Mouse (Mus musculus): ENCODE results near the gene Mfrp.

Gene Mfrp

DNA sequence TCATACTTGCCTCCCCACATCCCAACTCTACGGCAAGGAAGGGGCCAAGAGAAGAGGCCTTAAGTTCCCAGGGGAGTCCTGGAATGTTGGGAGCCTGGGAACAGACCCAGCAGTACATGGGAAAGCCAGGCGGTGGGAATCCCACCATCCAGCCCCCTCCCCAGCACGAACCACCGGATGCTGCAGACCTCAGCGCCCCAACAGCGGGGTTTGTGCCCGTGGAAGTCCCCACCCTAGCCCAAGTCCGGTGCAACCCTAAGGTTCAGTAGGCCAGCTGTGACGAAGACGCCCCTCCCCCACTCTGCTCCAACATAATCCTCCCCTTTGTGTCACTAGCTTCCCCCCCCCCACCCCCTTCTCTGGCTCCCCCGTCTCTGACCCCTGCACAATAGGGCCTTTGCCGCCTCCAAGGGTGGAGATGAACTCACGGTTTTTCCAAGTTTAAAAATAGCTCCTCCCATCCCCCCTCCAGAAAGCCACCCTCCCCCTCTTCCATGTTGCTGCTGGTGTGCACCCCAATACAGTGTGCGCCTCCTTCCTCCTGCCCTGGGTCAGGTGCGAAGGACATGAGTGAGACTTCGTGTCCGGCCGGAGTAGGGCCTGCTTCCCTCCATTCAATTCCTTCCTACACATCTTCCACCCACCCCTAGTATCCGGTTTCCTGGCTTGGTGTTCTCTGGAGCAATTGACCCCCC, 29.2 kb downstream of the Mfrp start:
- DNase-seq (ENCODE audit: low read depth) = no peak

- DNase-seq (ENCODE audit: low read depth) = no peak
These were observed 29.7 kb downstream of the Mfrp start for GRCm38 (mm10) chr9:44131276-44131590.

DNA sequence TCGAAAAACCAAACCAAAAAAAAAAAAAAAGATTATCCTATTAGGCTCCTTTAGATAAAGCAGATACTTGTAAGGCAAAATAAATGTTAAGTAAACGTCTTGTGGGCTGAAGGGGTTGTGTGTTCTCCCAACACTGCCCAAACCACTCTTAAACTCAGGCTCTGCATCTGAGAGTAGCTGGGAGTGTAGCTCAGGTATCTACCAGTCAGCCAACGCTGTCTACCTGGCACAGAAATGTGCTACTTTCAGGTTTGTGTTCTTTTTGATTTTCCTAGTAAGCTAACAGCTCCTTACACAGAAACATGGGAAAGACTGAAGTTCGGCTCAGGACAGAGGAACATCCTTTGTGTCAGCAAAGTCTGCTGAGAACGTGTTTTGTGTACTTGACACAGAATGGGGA, 30.7 kb downstream of the Mfrp start:
- DNase-seq (ENCODE audit: low read depth) = no peak

DNA sequence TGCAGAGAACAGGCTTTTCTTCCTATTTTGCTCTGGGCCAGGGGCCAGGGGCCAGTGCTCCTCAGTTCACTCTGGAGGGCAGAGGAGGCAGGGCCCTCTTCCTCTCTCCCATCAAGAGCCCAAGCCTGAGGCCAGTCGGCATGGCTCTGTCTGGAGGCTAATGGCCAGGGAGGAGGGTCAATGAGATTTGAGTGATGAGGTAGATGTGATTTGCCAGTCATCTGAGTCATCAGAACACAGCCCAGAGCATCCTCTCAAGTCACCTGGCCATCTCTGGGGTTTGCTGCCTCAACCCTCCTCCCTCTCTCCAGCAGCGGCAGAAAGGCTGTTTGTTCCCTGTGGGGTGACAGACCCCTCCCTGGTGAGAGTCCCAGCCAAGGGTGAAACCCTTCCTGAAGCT, 31.8 kb downstream of the Mfrp start:
- DNase-seq (ENCODE audit: low read depth) = no peak

DNA sequence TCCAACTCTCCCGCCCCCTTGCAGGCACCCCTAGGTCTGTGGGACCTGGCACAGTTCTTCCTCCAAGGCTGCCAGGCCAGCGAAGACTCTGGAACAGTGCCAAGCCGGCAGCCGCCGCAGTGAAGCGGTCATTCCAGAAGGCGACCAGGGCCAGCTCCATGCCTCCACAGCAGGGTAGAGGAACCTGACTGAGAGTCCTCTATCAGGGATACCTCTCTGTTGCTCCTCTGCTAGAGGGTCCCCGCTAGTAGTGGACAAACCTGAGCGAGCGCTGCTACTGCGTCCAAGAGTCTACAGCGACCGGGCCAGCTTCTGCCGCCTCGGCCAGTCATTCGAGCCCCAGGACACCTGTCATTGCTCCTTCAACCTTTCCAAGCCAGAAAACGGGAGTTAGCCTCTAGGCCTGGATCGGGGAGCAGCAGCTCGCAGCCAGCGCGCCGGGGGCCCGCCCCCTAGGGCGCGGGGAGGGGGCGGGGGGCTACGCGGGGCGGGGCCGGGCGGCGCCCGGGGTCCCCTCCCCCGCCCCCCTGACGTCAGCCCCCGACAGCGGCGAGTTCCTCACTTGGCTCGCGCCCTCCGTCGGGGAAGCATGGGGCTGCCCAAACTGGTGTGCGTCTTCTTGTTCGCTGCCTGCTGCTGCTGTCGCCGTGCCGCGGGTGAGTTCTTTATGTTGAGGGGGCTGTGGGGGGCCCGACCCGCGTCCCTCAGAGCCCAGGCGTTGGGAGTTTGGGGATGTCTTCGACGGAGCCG, 32.7 kb downstream of the Mfrp start, which contains the start of gene Mcam:
Gene Mcam (plus strand): TSS at position 369 of the 750 bp plus-strand sequence.
- DNase-seq (ENCODE audit: low read depth) = peak; percentile 53

DNA sequence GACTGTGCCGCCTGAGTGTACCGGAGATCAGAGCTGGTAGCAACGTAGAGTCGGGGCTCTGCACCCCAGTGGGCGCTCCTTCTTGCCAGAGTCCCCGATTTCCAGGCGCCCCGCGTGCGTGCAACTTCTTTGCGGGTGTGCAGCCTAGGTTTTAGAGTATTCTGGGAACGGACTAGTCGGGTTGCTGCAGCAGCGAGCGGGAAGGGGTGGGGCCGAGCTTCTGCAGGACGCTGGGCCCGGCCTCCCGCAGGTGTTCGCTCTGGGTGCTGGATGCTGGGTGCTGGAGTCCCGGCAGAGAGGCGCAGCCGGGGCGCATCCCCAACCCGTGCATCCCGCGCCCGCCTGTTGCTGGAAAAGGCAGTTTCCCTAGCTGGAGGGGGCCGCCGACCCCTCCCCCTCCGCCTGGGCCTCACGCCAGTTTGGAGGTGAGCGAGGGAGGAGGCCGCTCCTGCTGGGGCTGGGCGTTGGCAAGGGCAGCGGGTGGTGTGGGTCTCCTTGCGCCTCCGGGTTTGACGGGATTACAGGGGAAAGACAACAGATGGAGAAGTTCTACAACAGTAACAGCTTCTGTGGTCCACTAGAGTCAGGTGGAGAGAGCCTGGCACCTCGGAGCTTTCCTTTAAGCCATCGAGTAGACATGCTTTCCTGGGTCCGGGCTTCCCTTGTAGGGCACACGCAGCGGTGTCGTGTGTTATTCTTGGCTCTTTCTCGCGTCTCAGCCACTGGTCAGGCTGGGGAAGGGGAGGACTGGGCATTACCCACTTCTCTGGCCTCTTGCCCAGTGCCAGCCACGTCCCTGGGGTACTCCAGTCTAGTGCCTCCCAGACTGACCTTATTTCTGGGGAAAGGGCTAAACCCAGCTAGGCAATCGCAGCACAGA, 33.6 kb downstream of the Mfrp start:
- DNase-seq (ENCODE audit: low read depth) = peak; percentile 39

GRCm38 (mm10) chr9:44135731-44136411, 34.3 kb downstream of the Mfrp start:
- no peak for DNase-seq (ENCODE audit: low read depth)

DNA sequence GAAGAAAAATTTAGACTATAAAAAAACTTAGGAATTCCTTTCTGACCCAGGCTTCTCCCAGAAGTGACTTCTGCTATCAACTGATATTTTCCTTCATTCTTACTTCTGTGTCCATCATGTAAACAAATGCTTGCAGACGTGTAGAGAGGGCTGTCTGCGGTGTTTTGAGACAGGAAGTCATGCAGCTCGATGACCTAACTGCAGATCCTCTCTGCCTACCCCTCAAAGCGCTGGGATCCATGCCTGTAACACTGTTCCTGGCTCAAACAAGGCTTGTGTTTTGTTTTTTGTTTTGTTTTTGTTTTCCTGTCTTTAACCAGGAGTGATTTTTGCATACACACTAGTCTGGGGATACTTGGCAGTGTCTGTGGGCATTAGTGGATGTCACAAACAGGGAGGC, 36.3 kb downstream of the Mfrp start:
- DNase-seq (ENCODE audit: low read depth) = no peak

GRCm38 (mm10) chr9:44141951-44142350, 40.4 kb downstream of the Mfrp start:
- no peak for DNase-seq (ENCODE audit: low read depth)

GRCm38 (mm10) chr9:44143421-44143820, 41.9 kb downstream of the Mfrp start:
- no peak for DNase-seq (ENCODE audit: low read depth)

- peak; percentile 25 for DNase-seq (ENCODE audit: low read depth)
These were observed 42.6 kb downstream of the Mfrp start for GRCm38 (mm10) chr9:44144023-44144717.

DNA sequence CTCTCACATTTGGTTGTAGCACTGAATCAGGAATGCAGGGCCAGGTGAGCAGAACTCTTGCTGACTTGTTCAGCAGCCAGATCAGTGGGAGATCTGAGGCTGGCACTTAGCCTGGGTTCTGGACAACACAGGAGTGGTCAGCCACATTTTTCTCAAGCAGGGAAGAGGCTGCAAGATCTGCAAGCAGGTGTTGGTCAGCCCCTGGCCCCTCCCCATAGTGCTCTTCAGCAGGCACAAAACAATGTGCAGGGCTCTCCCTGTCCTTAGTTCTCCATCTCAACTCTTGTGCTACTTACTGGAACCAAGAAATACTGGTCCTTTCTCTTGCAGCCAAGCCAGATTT, 43.2 kb downstream of the Mfrp start:
- no peak for DNase-seq (ENCODE audit: low read depth)

DNA sequence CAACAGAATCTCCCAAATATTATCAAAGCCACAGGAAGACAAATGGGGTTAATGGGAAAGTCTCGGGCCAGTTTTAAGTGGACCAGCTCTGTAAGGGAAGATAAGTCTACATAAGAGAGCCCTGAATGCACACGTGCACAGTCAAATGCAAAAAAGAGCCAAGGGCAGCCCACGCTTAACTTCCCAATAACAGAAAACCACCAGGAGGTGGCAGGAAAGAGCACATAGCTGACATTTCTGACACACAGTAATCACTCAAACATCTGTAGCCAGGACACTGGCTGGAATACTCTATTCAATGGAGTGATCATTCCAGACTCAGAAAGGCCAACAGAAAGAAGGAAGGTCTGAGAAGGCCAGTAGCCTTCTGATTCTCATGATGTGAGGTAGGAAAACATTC, 45.8 kb downstream of the Mfrp start:
- DNase-seq (ENCODE audit: low read depth) = peak; percentile 59
